Mouse (Mus musculus): ENCODE results near the gene Clcc1. TPM values are rescaled to one million over a fixed set of nuclear protein-coding genes. Genes with fewer than 3 reads are reported as not detected.

The Clcc1 gene
- polyA plus RNA-seq, 1 experiment from 2014 or later: 63.3 TPM

GRCm38 (mm10) chr3:108689979-108690378, 36.3 kb downstream of the Clcc1 start:
- WGBS: 78% methylated on average over 4 of the region's 4 CpGs
- ATAC-seq (replicated peaks; ENCODE audit: extremely low read depth, insufficient read depth, low FRiP score): no peak
- peaks cover 14% of the 10 kb centered on the region for H3K36me3 ChIP-seq (ENCODE audit: control insufficient read depth, insufficient read depth)

GRCm38 (mm10) chr3:108694321-108694720, 40.6 kb downstream of the Clcc1 start:
- Histone ChIP-seq H3K4me1 (ENCODE audit: control insufficient read depth, insufficient read depth, low read length) (no peaks in the 10 kb centered on the region), H3K4me3 (ENCODE audit: low read length) (no peak overlapping the region), H3K4me2 (ENCODE audit: low read depth, low read length) (no peak overlapping the region), H3K36me3 (ENCODE audit: control insufficient read depth, insufficient read depth) (peaks cover 21% of the 10 kb centered on the region), H3K27me3 (ENCODE audit: control insufficient read depth, insufficient read depth, low read length) (no peaks in the 10 kb centered on the region), H3K27ac (ENCODE audit: low read length) (no peak overlapping the region), H3K9me3 (replicated peaks; ENCODE audit: control insufficient read depth, low read length) (no peaks in the 10 kb centered on the region), H3K9ac (ENCODE audit: low read length) (no peak overlapping the region)
- no peak for ATAC-seq (replicated peaks; ENCODE audit: extremely low read depth, insufficient read depth, low FRiP score)
- 58% methylated on average over 9 of the region's 9 CpGs for WGBS

More at GRCm38 (mm10) chr3:108689979-108690378, 36.3 kb downstream of the Clcc1 start:
- Histone ChIP-seq H3K9ac (ENCODE audit: low read length) (no peak overlapping the region), H3K27me3 (ENCODE audit: control insufficient read depth, insufficient read depth, low read length) (no peaks in the 10 kb centered on the region), H3K4me2 (ENCODE audit: low read depth, low read length) (no peak overlapping the region), H3K27ac (ENCODE audit: low read length) (no peak overlapping the region), H3K4me1 (ENCODE audit: control insufficient read depth, insufficient read depth, low read length) (no peaks in the 10 kb centered on the region), H3K4me3 (ENCODE audit: low read length) (no peak overlapping the region), H3K9me3 (replicated peaks; ENCODE audit: control insufficient read depth, low read length) (no peaks in the 10 kb centered on the region)

- no peak overlapping the region for H3K4me2 ChIP-seq (ENCODE audit: low read depth, low read length)
- H3K27ac ChIP-seq (ENCODE audit: low read length): no peak overlapping the region
- no peaks in the 10 kb centered on the region for H3K27me3 ChIP-seq (ENCODE audit: control insufficient read depth, insufficient read depth, low read length)
- no peak overlapping the region for H3K4me3 ChIP-seq (ENCODE audit: low read length)
- no peaks in the 10 kb centered on the region for H3K4me1 ChIP-seq (ENCODE audit: control insufficient read depth, insufficient read depth, low read length)
- no peaks in the 10 kb centered on the region for H3K9me3 ChIP-seq (replicated peaks; ENCODE audit: control insufficient read depth, low read length)
- 85% methylated on average over 8 of the region's 8 CpGs for WGBS
- no peak overlapping the region for H3K9ac ChIP-seq (ENCODE audit: low read length)
- peaks cover 15% of the 10 kb centered on the region for H3K36me3 ChIP-seq (ENCODE audit: control insufficient read depth, insufficient read depth)
- no peak for ATAC-seq (replicated peaks; ENCODE audit: extremely low read depth, insufficient read depth, low FRiP score)
These were observed 44.9 kb downstream of the Clcc1 start for GRCm38 (mm10) chr3:108698662-108699061.

- H3K4me2 ChIP-seq (ENCODE audit: low read depth, low read length): no peak overlapping the region
- H3K9ac ChIP-seq (ENCODE audit: low read length): no peak overlapping the region
- H3K27me3 ChIP-seq (ENCODE audit: control insufficient read depth, insufficient read depth, low read length): no peaks in the 10 kb centered on the region
- H3K9me3 ChIP-seq (replicated peaks; ENCODE audit: control insufficient read depth, low read length): no peaks in the 10 kb centered on the region
- no peak overlapping the region for H3K4me3 ChIP-seq (ENCODE audit: low read length)
- no peak for ATAC-seq (replicated peaks; ENCODE audit: extremely low read depth, insufficient read depth, low FRiP score)
- no peaks in the 10 kb centered on the region for H3K4me1 ChIP-seq (ENCODE audit: control insufficient read depth, insufficient read depth, low read length)
- H3K36me3 ChIP-seq (ENCODE audit: control insufficient read depth, insufficient read depth): peaks cover 10% of the 10 kb centered on the region; the same call in 1 of the 2 replicates
- 89% methylated on average over 4 of the region's 4 CpGs for WGBS
- H3K27ac ChIP-seq (ENCODE audit: low read length): no peak overlapping the region
These were observed 46.1 kb downstream of the Clcc1 start for GRCm38 (mm10) chr3:108699786-108700185.

DNA sequence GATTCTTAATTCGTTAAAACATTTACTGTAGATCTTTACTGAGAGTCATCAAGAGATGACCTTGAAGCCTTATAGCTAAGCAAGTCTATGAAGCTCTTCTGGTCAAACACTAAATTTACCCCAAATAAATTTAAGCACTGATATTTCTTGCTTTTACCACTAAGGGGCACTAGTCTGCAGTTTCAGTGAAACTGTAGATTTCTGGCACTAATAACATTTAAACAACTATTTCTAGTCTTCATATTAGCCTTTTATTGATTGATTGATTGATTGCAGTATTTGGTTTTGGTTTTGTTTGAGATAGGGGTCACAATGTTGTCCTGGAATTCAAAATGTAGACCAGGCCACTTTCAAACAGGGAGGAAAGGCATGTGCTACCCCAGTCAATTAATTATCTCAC, 47.5 kb downstream of the Clcc1 start:
- no peak for ATAC-seq (replicated peaks; ENCODE audit: extremely low read depth, insufficient read depth, low FRiP score)
- no peak overlapping the region for H3K9ac ChIP-seq (ENCODE audit: low read length)
- H3K4me3 ChIP-seq (ENCODE audit: low read length): no peak overlapping the region
- 71% methylated on average over 1 of the region's 1 CpGs for WGBS
- peaks cover 10% of the 10 kb centered on the region; the same call in 1 of the 2 replicates for H3K36me3 ChIP-seq (ENCODE audit: control insufficient read depth, insufficient read depth)
- H3K4me1 ChIP-seq (ENCODE audit: control insufficient read depth, insufficient read depth, low read length): no peaks in the 10 kb centered on the region
- H3K4me2 ChIP-seq (ENCODE audit: low read depth, low read length): no peak overlapping the region
- H3K27ac ChIP-seq (ENCODE audit: low read length): no peak overlapping the region
- H3K9me3 ChIP-seq (replicated peaks; ENCODE audit: control insufficient read depth, low read length): no peaks in the 10 kb centered on the region
- H3K27me3 ChIP-seq (ENCODE audit: control insufficient read depth, insufficient read depth, low read length): no peaks in the 10 kb centered on the region

DNA sequence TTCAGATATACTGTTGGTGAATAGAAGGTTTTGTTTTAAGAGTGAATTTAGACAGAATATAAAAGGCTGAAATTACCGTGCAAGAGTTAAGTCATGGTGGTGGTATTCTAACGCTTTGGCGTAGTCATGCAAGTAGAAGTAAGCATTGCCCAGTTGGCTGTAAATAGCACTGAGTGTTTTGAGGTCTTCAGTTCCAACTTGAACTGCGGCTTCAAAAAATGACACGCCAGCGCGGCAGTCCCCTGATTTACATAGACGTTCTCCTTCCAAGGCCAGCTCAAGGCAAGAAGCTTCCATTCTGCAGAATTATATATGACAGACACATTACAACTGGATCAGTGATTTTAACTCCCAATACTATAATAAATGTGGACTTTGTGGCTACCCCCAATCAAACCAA, 49.1 kb downstream of the Clcc1 start:
- no peak for ATAC-seq (replicated peaks; ENCODE audit: extremely low read depth, insufficient read depth, low FRiP score)
- peaks cover 4% of the 10 kb centered on the region; the same call in 1 of the 2 replicates for H3K36me3 ChIP-seq (ENCODE audit: control insufficient read depth, insufficient read depth)
- WGBS: 95% methylated on average over 8 of the region's 8 CpGs

DNA sequence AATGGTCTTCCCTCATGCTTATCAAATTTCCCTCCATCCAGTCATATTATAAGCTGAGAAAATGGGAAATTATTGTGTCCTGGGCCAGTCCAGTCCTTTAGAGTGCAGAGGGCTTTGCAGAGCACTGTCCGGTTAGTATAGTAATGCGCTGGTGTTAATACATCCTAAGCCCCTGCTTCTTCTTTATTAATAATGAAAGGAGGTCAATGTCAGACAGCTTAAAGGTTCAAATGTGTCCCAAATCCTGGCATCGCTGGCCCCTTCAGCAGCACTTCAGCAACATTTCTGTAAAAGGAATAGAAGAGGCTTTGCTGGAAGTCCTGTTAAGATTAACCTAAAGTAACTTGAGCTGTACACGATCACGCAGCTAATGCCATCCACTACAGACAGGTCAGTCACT, 57.6 kb downstream of the Clcc1 start:
- no peaks in the 10 kb centered on the region for H3K9me3 ChIP-seq (replicated peaks; ENCODE audit: control insufficient read depth, low read length)
- ATAC-seq (replicated peaks; ENCODE audit: extremely low read depth, insufficient read depth, low FRiP score): no peak
- 89% methylated on average over 5 of the region's 5 CpGs for WGBS

More for the DNA sequence above, 49.1 kb downstream of the Clcc1 start:
- Histone ChIP-seq H3K4me2 (ENCODE audit: low read depth, low read length) (no peak overlapping the region), H3K9ac (ENCODE audit: low read length) (no peak overlapping the region), H3K4me1 (ENCODE audit: control insufficient read depth, insufficient read depth, low read length) (no peaks in the 10 kb centered on the region), H3K27me3 (ENCODE audit: control insufficient read depth, insufficient read depth, low read length) (no peaks in the 10 kb centered on the region), H3K4me3 (ENCODE audit: low read length) (no peak overlapping the region), H3K9me3 (replicated peaks; ENCODE audit: control insufficient read depth, low read length) (no peaks in the 10 kb centered on the region), H3K27ac (ENCODE audit: low read length) (no peak overlapping the region)

DNA sequence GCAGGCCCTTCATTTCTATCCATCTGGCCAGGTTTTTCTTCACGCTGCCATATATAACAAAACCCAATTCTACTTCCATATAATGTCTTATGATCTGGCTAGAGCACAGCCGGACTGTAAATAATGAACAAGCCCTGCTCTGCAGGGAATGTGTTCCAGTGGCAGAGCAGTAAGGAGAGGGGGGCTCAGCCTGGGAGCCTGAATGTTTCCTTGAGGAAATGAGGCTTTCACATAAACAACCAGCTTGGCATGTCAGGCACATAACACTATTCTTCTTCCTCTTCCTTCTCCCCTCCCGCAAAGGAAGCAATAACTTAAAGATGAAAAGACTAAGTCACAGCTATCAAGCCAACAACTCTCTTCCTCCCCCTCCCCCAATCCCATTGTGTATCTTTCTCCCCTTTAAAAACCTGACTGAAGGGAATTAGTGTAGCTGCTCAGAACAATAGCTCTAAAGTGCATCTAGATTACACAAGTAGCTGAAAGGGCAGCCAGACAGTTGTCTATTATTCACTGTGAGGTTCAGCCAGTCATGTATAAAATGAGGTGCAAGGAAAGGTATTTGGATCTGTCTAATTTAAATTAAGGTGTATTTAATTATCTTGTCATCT, 59.5 kb downstream of the Clcc1 start:
- H3K9me3 ChIP-seq (replicated peaks; ENCODE audit: control insufficient read depth, low read length): no peaks in the 10 kb centered on the region
- no peak; the same call in 1 of the 2 replicates for ATAC-seq (replicated peaks; ENCODE audit: extremely low read depth, insufficient read depth, low FRiP score)
- 0 out of 2 replicates have a peak, but pooled peaks cover 6% of the 10 kb centered on the region for H3K4me1 ChIP-seq (ENCODE audit: control insufficient read depth, insufficient read depth, low read length)
- no peak overlapping the region for H3K27ac ChIP-seq (ENCODE audit: low read length)
- no peaks in the 10 kb centered on the region for H3K27me3 ChIP-seq (ENCODE audit: control insufficient read depth, insufficient read depth, low read length)
- no peak overlapping the region for H3K9ac ChIP-seq (ENCODE audit: low read length)
- H3K36me3 ChIP-seq (ENCODE audit: control insufficient read depth, insufficient read depth): no peaks in the 10 kb centered on the region
- H3K4me2 ChIP-seq (ENCODE audit: low read depth, low read length): no peak overlapping the region
- 60% methylated on average over 3 of the region's 3 CpGs for WGBS
- H3K4me3 ChIP-seq (ENCODE audit: low read length): no peak overlapping the region

More for the DNA sequence above, 57.6 kb downstream of the Clcc1 start:
- H3K4me3 ChIP-seq (ENCODE audit: low read length): no peak overlapping the region
- H3K4me2 ChIP-seq (ENCODE audit: low read depth, low read length): no peak overlapping the region
- H3K36me3 ChIP-seq (ENCODE audit: control insufficient read depth, insufficient read depth): no peaks in the 10 kb centered on the region
- H3K4me1 ChIP-seq (ENCODE audit: control insufficient read depth, insufficient read depth, low read length): 0 out of 2 replicates have a peak, but pooled peaks cover 6% of the 10 kb centered on the region
- H3K27me3 ChIP-seq (ENCODE audit: control insufficient read depth, insufficient read depth, low read length): no peaks in the 10 kb centered on the region
- H3K9ac ChIP-seq (ENCODE audit: low read length): no peak overlapping the region
- no peak overlapping the region for H3K27ac ChIP-seq (ENCODE audit: low read length)

DNA sequence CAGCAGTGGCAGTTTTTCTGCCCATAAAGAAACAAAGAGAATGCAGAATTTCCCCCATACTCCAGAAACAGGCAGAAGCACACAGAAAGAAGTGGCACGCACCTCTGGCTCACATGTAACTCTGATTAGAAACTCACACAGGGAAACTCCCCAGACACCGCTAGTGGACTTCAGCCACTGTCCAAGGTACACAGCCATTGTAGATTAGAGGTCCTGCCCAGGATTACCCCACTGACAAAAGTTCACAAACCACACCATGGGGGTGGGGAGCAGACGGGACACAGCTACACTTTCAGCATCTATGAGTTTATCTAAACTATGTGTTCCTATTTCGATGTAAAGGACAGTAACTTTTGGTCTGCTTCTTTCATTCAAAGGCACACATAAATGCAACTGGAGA, 61.1 kb downstream of the Clcc1 start:
- 80% methylated on average over 4 of the region's 4 CpGs for WGBS
- no peaks in the 10 kb centered on the region for H3K36me3 ChIP-seq (ENCODE audit: control insufficient read depth, insufficient read depth)

More for the DNA sequence above, 61.1 kb downstream of the Clcc1 start:
- H3K4me3 ChIP-seq (ENCODE audit: low read length): no peak overlapping the region
- no peaks in the 10 kb centered on the region for H3K9me3 ChIP-seq (replicated peaks; ENCODE audit: control insufficient read depth, low read length)
- 0 out of 2 replicates have a peak, but pooled peaks cover 6% of the 10 kb centered on the region for H3K4me1 ChIP-seq (ENCODE audit: control insufficient read depth, insufficient read depth, low read length)
- no peak overlapping the region for H3K27ac ChIP-seq (ENCODE audit: low read length)
- H3K27me3 ChIP-seq (ENCODE audit: control insufficient read depth, insufficient read depth, low read length): no peaks in the 10 kb centered on the region
- ATAC-seq (replicated peaks; ENCODE audit: extremely low read depth, insufficient read depth, low FRiP score): no peak
- H3K4me2 ChIP-seq (ENCODE audit: low read depth, low read length): no peak overlapping the region
- no peak overlapping the region for H3K9ac ChIP-seq (ENCODE audit: low read length)

Measured in heart, embryonic 16.5 days (tissue).